Mouse (Mus musculus) urinary bladder, adult 2 months (tissue): ENCODE results near the gene Rasl10b. TPM values are rescaled to one million over a fixed set of nuclear protein-coding genes. Genes with fewer than 3 reads are reported as not detected.
A peak's percentile ranks its signal among the peaks of the same experiment; 100 is the strongest.

Experiments
- DNase-seq: peaks from one replicate; pipeline ENCODE4 v3.0.0; 2022; ENCODE audit warnings: low spot score
- polyA plus RNA-seq: library from polyadenylated mRNA; depleted of rRNA; stranded (reverse); fragments of >200 nt; gene quantifications from 2 replicates; pipeline ENCODE4 v1.2.3, GENCODE M21; 2012; rRNA removed

Gene Rasl10b
- 0.25 and 0.59 TPM in 2 replicates for polyA plus RNA-seq

- no peak for DNase-seq
These were observed at the start of gene Rasl10b for GRCm38 (mm10) chr11:83409087-83409754. Rasl10b (plus strand) TSS chr11:83409137.

GRCm38 (mm10) chr11:83364656-83365055 is 44.3 kb upstream of the Rasl10b start:
- DNase-seq: no peak

- DNase-seq: no peak
These were observed 37.7 kb upstream of the Rasl10b start for GRCm38 (mm10) chr11:83371267-83371666.

- DNase-seq: no peak
These were observed 29.1 kb upstream of the Rasl10b start for GRCm38 (mm10) chr11:83379745-83380341.

DNA sequence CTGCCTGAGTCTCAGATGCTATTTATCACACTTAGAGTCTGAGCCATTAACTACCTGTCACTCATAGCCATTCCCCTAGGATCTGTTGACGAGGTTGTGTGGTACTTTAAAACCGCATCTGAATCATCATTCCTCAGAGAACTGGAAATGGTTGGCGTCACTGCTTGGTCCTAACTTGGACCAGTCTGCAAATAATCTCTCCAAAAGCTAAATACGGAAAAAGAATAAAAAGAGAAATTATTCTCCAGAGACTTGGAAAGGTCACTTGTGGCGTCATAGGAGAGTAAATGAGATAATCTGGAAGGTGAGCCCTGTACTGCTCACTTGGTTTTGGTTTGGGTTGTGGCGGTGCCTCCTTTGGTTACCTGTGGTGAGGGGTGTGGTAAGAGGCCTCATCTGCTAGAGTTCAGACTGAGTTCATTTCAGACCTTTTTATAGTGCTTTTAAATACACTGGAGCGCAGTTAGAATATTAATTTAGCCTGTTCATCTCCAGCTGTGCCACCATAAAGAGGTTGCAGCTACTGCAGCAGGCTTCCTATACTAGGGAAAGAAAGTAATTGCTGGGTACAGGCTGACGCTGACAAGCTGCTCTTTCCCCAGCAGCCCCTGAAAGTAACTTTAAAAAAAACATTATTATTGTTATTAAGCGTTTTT is 25.9 kb upstream of the Rasl10b start:
- no peak for DNase-seq

- DNase-seq: no peak
These were observed 25.4 kb upstream of the Rasl10b start for GRCm38 (mm10) chr11:83383532-83383887.

DNA sequence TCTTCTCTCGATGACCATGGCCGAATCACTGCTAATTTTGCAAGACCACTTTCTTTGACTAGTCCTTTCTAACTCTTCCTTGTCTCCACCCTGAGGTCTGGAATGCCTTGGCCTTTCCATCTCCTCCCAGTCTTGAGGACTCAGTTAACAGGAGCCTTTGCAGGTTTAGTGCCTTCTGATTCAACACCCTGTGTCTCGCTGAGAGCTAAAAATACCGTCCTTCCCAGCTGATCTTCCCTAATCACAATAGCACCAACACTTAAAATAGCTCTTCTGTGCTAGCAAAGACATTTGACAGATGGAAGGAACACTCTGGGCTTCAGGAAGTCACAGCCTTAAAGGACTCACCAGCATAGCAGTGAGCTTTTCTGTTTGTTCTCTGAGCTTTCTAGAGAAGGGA is 15.9 kb upstream of the Rasl10b start:
- no peak for DNase-seq

DNA sequence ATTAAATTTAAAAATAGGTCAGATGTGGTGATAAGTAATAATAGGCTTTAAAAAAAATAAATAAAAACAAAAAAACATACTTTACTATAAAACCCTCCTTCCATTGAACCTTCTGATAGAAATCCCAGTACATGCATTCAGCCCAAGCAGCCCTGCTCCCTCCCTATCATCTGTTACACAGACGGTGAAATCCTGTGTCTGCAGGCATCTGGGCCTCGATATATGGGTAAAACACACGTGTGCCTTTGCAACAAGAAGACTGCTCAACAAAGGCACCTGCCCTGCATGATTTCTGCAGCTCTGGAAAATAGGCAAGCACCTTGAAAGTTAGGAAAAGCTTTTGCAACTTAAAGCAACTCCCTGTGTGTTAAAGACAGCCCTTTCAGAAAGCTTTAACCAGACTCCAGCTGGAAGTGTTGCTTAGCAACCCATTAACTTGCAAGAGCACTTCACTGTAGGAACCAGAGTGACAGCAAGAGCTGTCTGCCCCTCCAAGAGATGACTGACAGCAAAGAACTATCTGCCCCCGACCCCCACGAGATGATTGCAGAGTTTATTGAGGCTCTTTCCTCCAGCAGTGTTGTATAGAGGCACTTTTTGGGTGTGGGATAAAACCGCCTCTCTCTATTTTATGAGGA is 14.0 kb upstream of the Rasl10b start:
- no peak for DNase-seq

GRCm38 (mm10) chr11:83397626-83398025 is 11.3 kb upstream of the Rasl10b start:
- DNase-seq: no peak

DNA sequence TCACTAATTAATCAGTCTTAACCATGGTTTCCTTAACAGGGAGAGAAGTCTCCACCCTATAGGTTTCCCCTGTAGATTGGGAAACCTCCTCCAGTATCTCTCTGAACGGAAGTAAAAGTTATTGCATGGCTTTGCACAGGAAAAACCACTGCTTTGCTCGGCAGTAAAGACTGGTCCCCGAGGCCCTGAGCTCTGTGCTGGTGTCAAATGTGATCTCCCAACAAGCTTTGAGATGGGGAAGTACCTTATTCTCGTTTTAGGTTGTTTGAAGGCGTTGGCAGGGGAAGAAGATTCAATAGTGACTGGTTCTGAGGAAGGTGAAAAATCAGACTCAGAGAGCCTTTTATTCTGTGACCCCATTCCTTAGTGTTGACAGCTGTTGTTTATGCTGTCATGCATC is 10.2 kb upstream of the Rasl10b start:
- DNase-seq: no peak

GRCm38 (mm10) chr11:83403787-83404186 is 5.2 kb upstream of the Rasl10b start:
- no peak for DNase-seq

DNA sequence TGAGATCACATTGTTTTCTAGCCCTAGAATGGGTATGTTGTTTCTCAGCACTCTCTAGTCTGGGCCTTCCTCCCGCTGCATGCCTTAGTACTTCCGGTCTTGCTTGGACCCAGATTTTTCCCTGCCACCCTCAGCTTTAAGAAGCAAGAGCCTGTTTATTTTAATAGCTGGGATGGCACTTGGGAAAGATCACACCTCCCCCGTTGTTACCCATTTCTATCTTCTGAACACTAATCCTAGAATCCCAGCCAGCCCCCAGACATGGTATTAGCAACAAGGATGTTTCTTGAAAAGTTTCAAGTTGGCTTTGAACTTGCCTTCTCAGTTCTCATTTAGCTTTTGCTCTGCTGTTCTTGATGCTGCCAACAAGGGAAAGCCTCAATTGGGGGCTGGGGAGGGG is 2.5 kb upstream of the Rasl10b start:
- DNase-seq: no peak

DNA sequence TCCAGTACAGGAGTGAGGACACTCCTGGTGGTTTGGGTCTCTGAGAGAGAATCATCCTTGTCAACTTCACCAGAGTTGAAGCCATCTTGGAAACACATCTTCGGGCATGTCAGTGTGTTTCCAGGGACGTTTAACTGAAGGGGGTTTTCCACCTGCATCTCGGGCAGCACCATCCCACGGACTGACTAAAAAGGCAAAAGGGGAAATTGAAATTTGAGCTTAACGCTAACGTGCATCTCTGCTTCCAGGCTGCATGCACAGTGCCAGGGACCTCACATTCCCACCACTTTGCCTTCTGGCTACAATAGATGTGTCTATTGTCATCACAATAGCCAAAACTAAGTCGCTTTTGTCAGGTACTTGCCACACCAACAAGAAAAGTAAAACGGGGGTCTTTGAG is 695 bp upstream of the Rasl10b start:
- no peak for DNase-seq

- DNase-seq: no peak
These were observed 905 bp downstream of the Rasl10b start for GRCm38 (mm10) chr11:83409792-83410291.

DNA sequence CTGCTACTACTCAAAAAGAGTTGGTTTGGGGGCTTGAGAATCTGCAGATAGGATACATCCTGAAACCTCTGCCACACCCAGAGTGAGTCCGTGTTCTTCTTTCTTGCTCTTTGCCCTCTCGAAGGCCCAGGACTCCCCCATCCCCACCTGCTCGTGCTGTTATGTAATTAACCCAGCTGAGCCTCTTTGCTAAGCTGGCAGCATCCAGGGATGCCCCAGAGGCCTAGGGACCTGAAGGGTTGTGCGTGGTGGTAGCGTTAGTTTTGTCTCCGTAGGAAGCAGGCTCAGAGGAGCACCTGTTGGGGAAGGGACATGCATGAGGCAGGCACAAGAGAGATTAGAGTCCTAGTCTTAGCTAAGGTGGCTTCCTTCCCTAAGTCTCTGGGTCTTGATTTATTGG is 1.6 kb downstream of the Rasl10b start:
- no peak for DNase-seq

DNA sequence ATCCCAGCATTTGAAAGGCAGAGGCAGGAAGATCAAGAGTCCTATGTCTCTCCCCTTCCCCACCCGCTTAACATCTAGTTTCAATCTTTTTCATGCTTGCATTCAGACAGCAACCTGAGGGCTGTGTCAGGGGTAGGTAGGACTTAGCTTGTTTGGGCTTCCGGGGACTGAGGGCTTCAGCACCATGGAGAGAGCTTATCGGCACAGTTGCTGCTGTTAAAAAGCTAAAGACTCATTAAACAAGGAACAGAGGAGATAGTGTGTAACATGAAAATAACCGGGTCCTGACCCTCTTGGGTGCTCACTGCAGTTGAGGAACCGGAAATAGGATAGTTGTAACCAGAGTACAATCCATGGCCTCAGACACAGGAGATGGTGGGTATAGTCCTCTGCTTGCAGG is 8.1 kb downstream of the Rasl10b start:
- no peak for DNase-seq

- no peak for DNase-seq
These were observed 8.8 kb downstream of the Rasl10b start for GRCm38 (mm10) chr11:83417708-83418107.

DNA sequence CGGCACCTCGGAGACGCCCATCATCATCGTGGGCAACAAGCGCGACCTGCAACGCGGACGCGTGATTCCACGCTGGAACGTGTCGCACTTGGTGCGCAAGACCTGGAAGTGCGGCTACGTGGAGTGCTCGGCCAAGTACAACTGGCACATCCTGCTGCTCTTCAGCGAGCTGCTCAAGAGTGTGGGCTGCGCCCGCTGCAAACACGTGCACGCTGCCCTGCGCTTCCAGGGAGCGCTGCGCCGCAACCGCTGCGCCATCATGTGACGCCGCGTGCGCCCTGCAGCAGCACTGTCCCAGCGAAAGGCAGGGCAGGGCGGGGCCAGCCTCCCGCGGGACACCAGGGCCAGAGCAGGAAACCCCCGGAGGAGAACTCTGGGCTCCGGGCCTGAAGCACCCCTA is 9.6 kb downstream of the Rasl10b start:
- no peak for DNase-seq

DNA sequence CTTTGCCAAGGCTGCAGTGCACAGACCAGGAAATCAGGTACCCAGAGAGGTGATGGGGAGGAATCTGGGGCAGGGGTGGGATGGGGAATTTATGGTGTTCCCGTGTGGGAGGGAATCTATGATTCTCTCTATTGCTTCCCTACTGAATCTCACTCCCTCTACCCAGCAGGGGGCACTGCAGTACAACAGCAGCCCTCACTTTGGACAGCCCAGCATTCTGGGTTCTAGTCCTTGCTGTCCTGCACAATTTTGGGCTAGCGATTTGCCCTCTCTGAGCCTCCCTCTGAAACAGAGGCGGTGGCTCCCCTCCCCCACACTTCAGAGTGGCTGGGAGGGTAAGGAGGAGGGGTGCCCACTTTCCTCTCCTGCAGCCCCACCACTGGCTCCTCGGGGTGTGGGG is 11.4 kb downstream of the Rasl10b start:
- no peak for DNase-seq

GRCm38 (mm10) chr11:83421305-83421704 is 12.4 kb downstream of the Rasl10b start:
- peak; percentile 50 for DNase-seq

- DNase-seq: no peak
These were observed 15.7 kb downstream of the Rasl10b start for GRCm38 (mm10) chr11:83424681-83425080.

DNA sequence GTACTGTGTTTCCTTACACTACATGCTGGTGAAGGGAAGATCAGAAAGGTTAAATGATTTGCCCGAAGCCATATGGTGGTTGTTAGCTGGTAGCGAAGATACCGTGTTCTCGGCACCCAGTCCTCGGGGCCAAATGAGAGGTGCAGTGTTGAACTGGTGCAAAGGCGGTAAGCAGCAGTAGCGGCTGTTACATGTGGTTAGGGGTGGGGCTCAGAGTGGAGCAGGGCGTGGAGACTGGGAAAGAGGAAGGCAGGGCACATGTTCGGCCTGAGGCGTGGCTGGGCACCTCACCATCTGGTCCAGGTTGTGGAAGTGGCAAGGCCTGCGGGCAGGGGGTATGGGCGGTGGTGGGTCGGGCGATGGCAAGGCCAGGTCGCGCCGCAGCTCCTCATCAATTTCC is 18.0 kb downstream of the Rasl10b start:
- no peak for DNase-seq

DNA sequence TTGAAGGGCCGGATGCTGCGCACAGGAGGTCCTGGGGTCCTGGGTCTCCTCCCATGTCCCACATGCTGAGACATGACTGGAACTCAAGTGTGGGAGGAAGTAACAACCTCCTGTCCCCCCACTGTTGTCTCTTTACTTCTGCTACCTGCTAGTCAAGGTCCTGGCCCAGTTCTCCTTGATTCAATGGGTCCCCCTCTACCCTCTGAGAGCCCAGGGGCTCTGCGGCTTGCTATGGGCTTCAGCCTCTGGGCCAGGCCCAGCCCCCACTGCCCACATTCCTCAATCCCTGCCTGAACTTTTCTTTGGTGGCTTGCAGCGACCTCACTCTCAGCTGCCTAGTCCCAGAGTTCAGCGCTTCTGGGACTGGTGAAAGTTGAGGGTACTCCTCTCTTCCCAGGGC is 20.4 kb downstream of the Rasl10b start, which contains the start of gene Gas2l2:
TSS of gene Gas2l2 (minus strand) at position 101 of the 400 bp plus-strand sequence.
- DNase-seq: no peak
